Mouse (Mus musculus) spleen, adult 2 months (tissue): ENCODE data around the gene Camk2b. TPM values are rescaled to one million over a fixed set of nuclear protein-coding genes. Genes with fewer than 3 reads are reported as not detected.
A peak's percentile ranks its signal among the peaks of the same experiment; 100 is the strongest.

Experiments used
- DNase-seq, 2 experiments: peaks; one replicate each; pipeline versions ENCODE4 v3.0.0 to v3.0.0-alpha.2; 2012 to 2021; ENCODE audit warnings: low spot score in 2 of 2, low read depth in 1 of 2
- H3K27ac ChIP-seq: fragments of 200-500 bp; 2 replicates; pipeline ENCODE4 v1.5.1; 2012; ENCODE audit warnings: low read length, inconsistent platforms; ENCODE audit not compliant: insufficient read depth
- H3K27me3 ChIP-seq: fragments of 200-500 bp; 2 replicates; pipeline ENCODE4 v1.6.1; 2012; ENCODE audit warnings: mild to moderate bottlenecking, moderate library complexity, low read length, inconsistent platforms; ENCODE audit not compliant: control insufficient read depth, insufficient read depth
- H3K36me3 ChIP-seq: fragments of 200-500 bp; 2 replicates; pipeline ENCODE4 v1.6.1; 2012; ENCODE audit warnings: mild to moderate bottlenecking, low read length, inconsistent platforms; ENCODE audit not compliant: control insufficient read depth, insufficient read depth
- H3K4me1 ChIP-seq: fragments of 200-500 bp; 2 replicates; pipeline ENCODE4 v1.6.1; 2011; ENCODE audit warnings: inconsistent platforms; ENCODE audit not compliant: control insufficient read depth, insufficient read depth, insufficient read length
- H3K4me3 ChIP-seq: fragments of 200-500 bp; 2 replicates; pipeline ENCODE4 v1.5.1; 2011; ENCODE audit warnings: mild to moderate bottlenecking, inconsistent platforms; ENCODE audit not compliant: insufficient read depth, insufficient read length; ENCODE audit errors: extremely low read depth
- CTCF ChIP-seq: fragments of 200-500 bp; IDR thresholded peaks from 2 replicates; pipeline ENCODE4 v1.5.1; 2011; ENCODE audit warnings: mild to moderate bottlenecking, inconsistent platforms; ENCODE audit not compliant: insufficient read depth, insufficient read length, insufficient replicate concordance; ENCODE audit errors: extremely low read depth
- POLR2A ChIP-seq: fragments of 200-500 bp; IDR thresholded peaks from 2 replicates; pipeline ENCODE4 v1.6.1; 2011; ENCODE audit warnings: low read depth, low read length, inconsistent platforms
- WGBS: fragments of 180-500 bp; shearing (Covaris S2); methylation state at CpG from one replicate; pipeline ENCODE4 v1.1.7; 2018; 5-methylcytosine and 5-hydroxymethylcytosine counted together
- polyA plus RNA-seq: library from polyadenylated mRNA; depleted of rRNA; stranded (reverse); fragments of >200 nt; gene quantifications from 2 replicates; pipeline ENCODE4 v1.2.3, GENCODE M21; 2012

Gene Camk2b
- polyA plus RNA-seq, 1 experiment, result 7.8 TPM

- WGBS, result 93% methylated on average over 7 of the region's 7 CpGs
These were observed 95.0 kb downstream of the Camk2b start for GRCm38 (mm10) chr11:5971202-5971601.

GRCm38 (mm10) chr11:5968223-5968622 lies 97.9 kb downstream of the Camk2b start:
- H3K36me3 ChIP-seq, result peaks cover 34% of the 10 kb centered on the region
- WGBS, result 92% methylated on average over 6 of the region's 6 CpGs
- TF ChIP-seq POLR2A (no peak), CTCF (no peak)
- H3K4me3 ChIP-seq, result no peak overlapping the region
- no peaks in the 10 kb centered on the region for H3K4me1 ChIP-seq
- H3K27ac ChIP-seq, result no peak overlapping the region
- no peak for DNase-seq
- no peaks in the 10 kb centered on the region for H3K27me3 ChIP-seq

More at GRCm38 (mm10) chr11:5971202-5971601, 95.0 kb downstream of the Camk2b start:
- no peaks in the 10 kb centered on the region for H3K27me3 ChIP-seq
- TF ChIP-seq CTCF (no peak), POLR2A (no peak)
- peaks cover 10% of the 10 kb centered on the region for H3K36me3 ChIP-seq
- no peak overlapping the region for H3K4me3 ChIP-seq
- DNase-seq, result no peak
- H3K27ac ChIP-seq, result no peak overlapping the region
- H3K4me1 ChIP-seq, result no peaks in the 10 kb centered on the region

- 88% methylated on average over 3 of the region's 3 CpGs for WGBS
These were observed 99.4 kb downstream of the Camk2b start for GRCm38 (mm10) chr11:5966751-5967150.

GRCm38 (mm10) chr11:5965865-5966264 lies 100.3 kb downstream of the Camk2b start:
- no peak for DNase-seq
- no peak overlapping the region for H3K27ac ChIP-seq
- 94% methylated on average over 11 of the region's 11 CpGs for WGBS
- peaks cover 55% of the 10 kb centered on the region for H3K36me3 ChIP-seq
- H3K27me3 ChIP-seq, result no peaks in the 10 kb centered on the region
- H3K4me1 ChIP-seq, result no peaks in the 10 kb centered on the region
- TF ChIP-seq POLR2A, result no peak
- no peak for TF ChIP-seq CTCF
- H3K4me3 ChIP-seq, result no peak overlapping the region

More at GRCm38 (mm10) chr11:5966751-5967150, 99.4 kb downstream of the Camk2b start:
- H3K27ac ChIP-seq, result no peak overlapping the region
- TF ChIP-seq CTCF, result no peak
- no peak for TF ChIP-seq POLR2A
- H3K27me3 ChIP-seq, result no peaks in the 10 kb centered on the region
- no peak for DNase-seq
- H3K4me1 ChIP-seq, result no peaks in the 10 kb centered on the region
- peaks cover 47% of the 10 kb centered on the region for H3K36me3 ChIP-seq
- H3K4me3 ChIP-seq, result no peak overlapping the region

GRCm38 (mm10) chr11:5960051-5960450 lies 106.1 kb downstream of the Camk2b start:
- DNase-seq, result no peak
- Histone ChIP-seq H3K36me3 (peaks cover 48% of the 10 kb centered on the region), H3K4me1 (no peaks in the 10 kb centered on the region; the same call in 1 of the 2 replicates), H3K27me3 (no peaks in the 10 kb centered on the region), H3K27ac (no peak overlapping the region), H3K4me3 (no peak overlapping the region)
- WGBS, result 84% methylated on average over 2 of the region's 2 CpGs
- TF ChIP-seq CTCF, result no peak
- no peak for TF ChIP-seq POLR2A

- peak within 1 kb of the TSS; percentile 91 for H3K4me3 ChIP-seq
- TF ChIP-seq CTCF (no peak), POLR2A (peak; percentile 93)
- peak within 1 kb of the TSS; percentile 93 for H3K27ac ChIP-seq
- DNase-seq, result peak; percentile 68 to 96
- no peaks in the 10 kb centered on the region for H3K27me3 ChIP-seq
- under 1% methylated on average over 70 of the region's 71 CpGs for WGBS
- H3K36me3 ChIP-seq, result peaks cover 9% of the 10 kb centered on the region
- no peaks in the 10 kb centered on the region; the same call in 1 of the 2 replicates for H3K4me1 ChIP-seq
These were observed 110.5 kb downstream of the Camk2b start, which contains the start of gene Ykt6 for GRCm38 (mm10) chr11:5955546-5956276. TSS of gene Ykt6 (plus strand) at chr11:5955693.
